Mouse (Mus musculus) ovary, postnatal 36 days (tissue): ENCODE data around the gene Tnni2.

Experiments used
- DNase-seq: peaks from one replicate; pipeline ENCODE4 v3.0.0; 2022; ENCODE audit warnings: low spot score, mixed read lengths

Tnni2 gene

GRCm38 (mm10) chr7:142430160-142430678 is 11.4 kb upstream of the Tnni2 start:
- no peak for DNase-seq

- no peak for DNase-seq
These were observed 10.5 kb upstream of the Tnni2 start for GRCm38 (mm10) chr7:142431106-142431505.

- no peak for DNase-seq
These were observed 8.0 kb upstream of the Tnni2 start for GRCm38 (mm10) chr7:142433623-142434022.

GRCm38 (mm10) chr7:142434137-142434865 is 7.3 kb upstream of the Tnni2 start, which contains the start of gene Syt8:
Syt8 (plus strand) TSS chr7:142434850.
- DNase-seq = no peak

GRCm38 (mm10) chr7:142435524-142435923 is 6.1 kb upstream of the Tnni2 start:
- DNase-seq = no peak

GRCm38 (mm10) chr7:142437324-142437723 is 4.3 kb upstream of the Tnni2 start:
- peak; percentile 47 for DNase-seq

- no peak for DNase-seq
These were observed 1.6 kb upstream of the Tnni2 start for GRCm38 (mm10) chr7:142439966-142440365.

- no peak for DNase-seq
These were observed 922 bp upstream of the Tnni2 start for GRCm38 (mm10) chr7:142440657-142441114.

GRCm38 (mm10) chr7:142442081-142442907 is 686 bp downstream of the Tnni2 start:
- no peak for DNase-seq

- DNase-seq = no peak
These were observed 1.4 kb downstream of the Tnni2 start for GRCm38 (mm10) chr7:142442908-142443420.

- DNase-seq = no peak
These were observed 1.9 kb downstream of the Tnni2 start for GRCm38 (mm10) chr7:142443474-142443873.

- DNase-seq = no peak
These were observed 2.6 kb downstream of the Tnni2 start for GRCm38 (mm10) chr7:142444171-142444570.

- no peak for DNase-seq
These were observed 3.7 kb downstream of the Tnni2 start for GRCm38 (mm10) chr7:142445324-142445723.

GRCm38 (mm10) chr7:142446264-142446663 is 4.7 kb downstream of the Tnni2 start:
- DNase-seq = no peak

- DNase-seq = no peak
These were observed 7.5 kb downstream of the Tnni2 start for GRCm38 (mm10) chr7:142449038-142449617.

- DNase-seq = no peak
These were observed 13.1 kb downstream of the Tnni2 start for GRCm38 (mm10) chr7:142454706-142455105.

GRCm38 (mm10) chr7:142455251-142455650 is 13.6 kb downstream of the Tnni2 start:
- DNase-seq = no peak

GRCm38 (mm10) chr7:142456806-142457205 is 15.2 kb downstream of the Tnni2 start:
- DNase-seq = no peak

- no peak for DNase-seq
These were observed 15.7 kb downstream of the Tnni2 start for GRCm38 (mm10) chr7:142457227-142457811.

GRCm38 (mm10) chr7:142458026-142458425 is 16.4 kb downstream of the Tnni2 start:
- DNase-seq = no peak

- DNase-seq = no peak
These were observed 17.2 kb downstream of the Tnni2 start for GRCm38 (mm10) chr7:142458676-142459298.
